Mouse (Mus musculus) C2C12 (cell line): ENCODE measurements around the gene Erbb2. TPM values are rescaled to one million over a fixed set of nuclear protein-coding genes. Genes with fewer than 3 reads are reported as not detected.

Experiments used
- H3K27me3 ChIP-seq: one replicate; pipeline ENCODE4 v1.6.1; 2011; ENCODE audit not compliant: control insufficient read depth, insufficient read depth, insufficient read length
- H3K36me3 ChIP-seq: one replicate; pipeline ENCODE4 v1.6.1; 2011; ENCODE audit not compliant: control insufficient read depth, insufficient read depth
- H3K4me3 ChIP-seq: one replicate; pipeline ENCODE4 v1.5.1; 2011; ENCODE audit warnings: mild to moderate bottlenecking, control low read depth; ENCODE audit not compliant: poor library complexity, insufficient read depth, severe bottlenecking
- H3K79me2 ChIP-seq: one replicate; pipeline ENCODE4 v1.6.1; 2011; ENCODE audit not compliant: control insufficient read depth, insufficient read depth
- H3K79me3 ChIP-seq: one replicate; pipeline ENCODE4 v1.6.1; 2011; ENCODE audit warnings: low read depth, control low read depth
- H3ac ChIP-seq: one replicate; pipeline ENCODE3; 2011; ENCODE audit warnings: low read depth; ENCODE audit not compliant: control insufficient read depth, insufficient read length
- CEBPB ChIP-seq: IDR thresholded peaks from one replicate; pipeline ENCODE4 v1.6.1; 2011; ENCODE audit warnings: low read depth, mild to moderate bottlenecking, control low read depth, moderate library complexity
- CTCF ChIP-seq: IDR thresholded peaks from one replicate; pipeline ENCODE4 v1.5.1; 2011; ENCODE audit not compliant: control insufficient read depth, insufficient read depth, insufficient read length
- FOSL1 ChIP-seq: IDR thresholded peaks from one replicate; pipeline ENCODE4 v1.8.0; 2011; ENCODE audit warnings: mild to moderate bottlenecking, low read length; ENCODE audit not compliant: poor library complexity, insufficient read depth, severe bottlenecking
- MAX ChIP-seq: IDR thresholded peaks from one replicate; pipeline ENCODE4 v1.6.1; 2011; ENCODE audit warnings: mild to moderate bottlenecking, control low read depth
- MYOD1 ChIP-seq: IDR thresholded peaks from one replicate; pipeline ENCODE4 v1.6.1; 2011; ENCODE audit warnings: low read depth; ENCODE audit not compliant: control insufficient read depth, insufficient read length
- MYOG ChIP-seq: IDR thresholded peaks from one replicate; pipeline ENCODE4 v1.6.1; 2011; ENCODE audit not compliant: control insufficient read depth, insufficient read length; ENCODE audit errors: extremely low read depth
- USF1 ChIP-seq: IDR thresholded peaks from one replicate; pipeline ENCODE4 v1.6.1; 2011; ENCODE audit warnings: low read depth, mild to moderate bottlenecking, control low read depth, moderate library complexity
- polyA plus RNA-seq: library from polyadenylated mRNA; unstranded; fragments of >200 nt; fragmentation: generic; extraction: Trizol; gene quantifications from one replicate; pipeline ENCODE4 v1.2.1, GENCODE M21; 2012; ENCODE audit warnings: missing spikeins

Gene Erbb2
- polyA plus RNA-seq, 1 experiment, result 15.4 TPM

- Histone ChIP-seq H3K4me3 (no peak overlapping the region), H3K27me3 (no peaks in the 10 kb centered on the region), H3K36me3 (peaks cover 57% of the 10 kb centered on the region), H3K79me3 (no peaks in the 10 kb centered on the region), H3K79me2 (no peaks in the 10 kb centered on the region), H3ac (no peak overlapping the region)
- no peak for TF ChIP-seq CTCF
- TF ChIP-seq MYOG, result no peak
- no peak for TF ChIP-seq CEBPB
- TF ChIP-seq MYOD1, result no peak
- TF ChIP-seq FOSL1, result no peak
- no peak for TF ChIP-seq USF1
- TF ChIP-seq MAX, result no peak
These were observed 19.7 kb downstream of the Erbb2 start for GRCm38 (mm10) chr11:98431743-98432502.

GRCm38 (mm10) chr11:98435723-98436122, 23.5 kb downstream of the Erbb2 start:
- TF ChIP-seq MYOD1 (no peak), CTCF (no peak), MAX (no peak), CEBPB (no peak), FOSL1 (no peak), MYOG (no peak), USF1 (no peak)
- Histone ChIP-seq H3K79me2 (no peaks in the 10 kb centered on the region), H3K79me3 (no peaks in the 10 kb centered on the region), H3ac (no peak overlapping the region), H3K36me3 (peaks cover 33% of the 10 kb centered on the region), H3K4me3 (no peak overlapping the region), H3K27me3 (no peaks in the 10 kb centered on the region)

- H3ac ChIP-seq, result no peak overlapping the region
- H3K79me3 ChIP-seq, result no peaks in the 10 kb centered on the region
- no peaks in the 10 kb centered on the region for H3K79me2 ChIP-seq
- no peak overlapping the region for H3K4me3 ChIP-seq
- TF ChIP-seq MYOG (no peak), MYOD1 (no peak), CTCF (no peak), USF1 (no peak), FOSL1 (no peak), MAX (no peak), CEBPB (no peak)
- no peaks in the 10 kb centered on the region for H3K27me3 ChIP-seq
- peaks cover 29% of the 10 kb centered on the region for H3K36me3 ChIP-seq
These were observed 25.2 kb downstream of the Erbb2 start for GRCm38 (mm10) chr11:98437441-98437840.

GRCm38 (mm10) chr11:98438331-98439158, 26.3 kb downstream of the Erbb2 start, which contains the start of gene Mien1:
Mien1 (minus strand) TSS chr11:98438991.
- Histone ChIP-seq H3K79me3 (no peaks in the 10 kb centered on the region), H3K27me3 (no peaks in the 10 kb centered on the region), H3K79me2 (no peaks in the 10 kb centered on the region)

GRCm38 (mm10) chr11:98443688-98444087, 31.4 kb downstream of the Erbb2 start:
- H3K79me2 ChIP-seq, result no peaks in the 10 kb centered on the region
- no peak overlapping the region for H3K4me3 ChIP-seq
- H3ac ChIP-seq, result no peak overlapping the region
- no peaks in the 10 kb centered on the region for H3K79me3 ChIP-seq
- TF ChIP-seq CTCF, result no peak
- TF ChIP-seq USF1, result no peak
- TF ChIP-seq CEBPB, result no peak
- TF ChIP-seq FOSL1, result no peak
- no peak for TF ChIP-seq MYOD1
- TF ChIP-seq MAX, result no peak
- TF ChIP-seq MYOG, result no peak
- H3K27me3 ChIP-seq, result peaks cover 37% of the 10 kb centered on the region
- H3K36me3 ChIP-seq, result no peaks in the 10 kb centered on the region

More at GRCm38 (mm10) chr11:98438331-98439158, 26.3 kb downstream of the Erbb2 start, which contains the start of gene Mien1:
- TF ChIP-seq FOSL1, result no peak
- peak; percentile 96 for TF ChIP-seq CTCF
- peak; percentile 80 for TF ChIP-seq MAX
- peak; percentile 99 for TF ChIP-seq USF1
- H3K4me3 ChIP-seq, result peak within 1 kb of the TSS; percentile 56
- H3ac ChIP-seq, result peak within 1 kb of the TSS; percentile 61
- H3K36me3 ChIP-seq, result peaks cover 22% of the 10 kb centered on the region
